Mouse (Mus musculus) C2C12 (cell line): ENCODE results near the gene Camta1.

Experiments used
- CEBPB ChIP-seq: IDR thresholded peaks from one replicate; pipeline ENCODE4 v1.6.1; 2011; ENCODE audit warnings: low read depth, mild to moderate bottlenecking, control low read depth, moderate library complexity
- CTCF ChIP-seq: IDR thresholded peaks from one replicate; pipeline ENCODE4 v1.5.1; 2011; ENCODE audit not compliant: control insufficient read depth, insufficient read depth, insufficient read length
- FOSL1 ChIP-seq: IDR thresholded peaks from one replicate; pipeline ENCODE4 v1.8.0; 2011; ENCODE audit warnings: mild to moderate bottlenecking, low read length; ENCODE audit not compliant: poor library complexity, insufficient read depth, severe bottlenecking
- MYOD1 ChIP-seq: IDR thresholded peaks from one replicate; pipeline ENCODE4 v1.6.1; 2011; ENCODE audit warnings: low read depth; ENCODE audit not compliant: control insufficient read depth, insufficient read length
- MYOG ChIP-seq: IDR thresholded peaks from one replicate; pipeline ENCODE4 v1.6.1; 2011; ENCODE audit not compliant: control insufficient read depth, insufficient read length; ENCODE audit errors: extremely low read depth
- USF1 ChIP-seq: IDR thresholded peaks from one replicate; pipeline ENCODE4 v1.6.1; 2011; ENCODE audit warnings: low read depth, mild to moderate bottlenecking, control low read depth, moderate library complexity

DNA sequence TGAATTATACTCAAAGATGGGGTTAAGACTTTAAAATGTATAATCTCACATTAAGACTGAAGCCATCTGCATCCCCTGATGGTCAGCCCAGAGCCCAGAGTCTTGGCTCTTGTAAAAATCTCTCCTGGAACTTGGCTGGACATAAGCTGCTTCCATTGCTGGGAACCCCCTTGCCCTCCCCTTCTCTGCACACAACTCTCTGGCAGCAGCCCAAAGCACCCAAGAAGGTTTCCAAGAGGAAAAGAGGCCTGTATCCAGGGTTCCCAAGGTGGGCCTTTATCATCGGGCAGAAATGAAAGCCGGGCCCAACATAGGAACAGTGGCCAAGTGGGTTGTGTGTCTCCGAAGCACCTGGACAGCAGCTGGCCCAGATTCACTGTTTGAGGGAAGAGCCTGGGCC lies 316.2 kb downstream of the Camta1 start:
- TF ChIP-seq CTCF = no peak
- no peak for TF ChIP-seq MYOG
- TF ChIP-seq MYOD1 = no peak
- no peak for TF ChIP-seq CEBPB
- TF ChIP-seq USF1 = no peak
- no peak for TF ChIP-seq FOSL1
